Mouse (Mus musculus) megakaryocyte-erythroid progenitor cell, adult 5 weeks (primary cell): ENCODE data around the gene Tmem106b. TPM values are rescaled to one million over a fixed set of nuclear protein-coding genes. Genes with fewer than 3 reads are reported as not detected.

Experiments
- polyA plus RNA-seq: library from polyadenylated mRNA; stranded (reverse); fragments of >175 nt; gene quantifications from 2 replicates; pipeline ENCODE4 v1.2.3, GENCODE M21; 2012

Gene Tmem106b
- 8.2 and 9.6 TPM in 2 replicates for polyA plus RNA-seq

DNA sequence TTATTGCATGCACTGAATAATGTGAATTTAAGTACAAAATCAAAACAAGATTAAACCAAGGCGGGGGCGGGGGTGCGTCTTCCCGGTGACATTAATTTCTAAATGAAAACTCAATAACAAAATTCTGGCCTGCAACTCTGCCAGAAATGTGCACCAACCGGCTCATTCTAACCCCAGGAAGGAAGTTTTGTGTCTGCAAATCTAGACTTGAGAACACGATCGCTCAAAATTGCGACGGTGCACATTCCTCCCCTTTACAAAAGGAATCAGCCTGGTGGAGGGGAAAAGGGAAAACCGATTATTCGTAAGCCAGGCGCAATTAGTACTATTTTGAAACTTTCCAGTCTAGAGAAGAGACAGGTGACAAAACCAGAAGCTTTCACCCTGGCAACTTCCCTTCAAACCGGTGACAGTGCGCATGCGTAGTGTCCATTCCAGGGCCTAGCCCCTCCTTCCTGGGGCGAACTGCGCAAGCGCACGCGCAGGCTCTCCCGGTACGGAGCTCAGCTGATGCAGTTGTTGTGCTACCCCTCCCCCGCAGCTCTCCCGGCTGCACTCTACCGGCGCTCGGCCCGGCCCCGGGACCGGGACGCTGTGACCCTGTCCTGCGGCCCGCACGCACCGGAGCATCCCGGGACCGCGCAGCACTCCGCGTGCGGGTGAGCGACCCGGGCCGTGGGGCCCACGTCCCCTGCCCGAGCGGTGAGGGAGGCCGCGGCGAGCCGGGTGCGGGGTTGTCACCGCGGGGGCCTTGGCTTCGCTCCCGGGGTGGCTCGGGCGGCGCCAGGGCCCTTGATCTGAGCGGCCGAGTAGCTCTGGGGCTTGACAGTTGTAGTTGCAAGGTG is at the start of gene Tmem106b:
TSS of gene Tmem106b (plus strand) at position 458 of the 845 bp plus-strand sequence.

Other genes with a start within 250 kb of the Tmem106b start
- not detected in 2 replicates for gene Vwde, start 155.2 kb downstream of the Tmem106b start, polyA plus RNA-seq